Mouse (Mus musculus) kidney, embryonic 14.5 days (tissue): Measurements from ENCODE around the gene Ankrd33b. TPM values are rescaled to one million over a fixed set of nuclear protein-coding genes. Genes with fewer than 3 reads are reported as not detected.

Experiments
- ATAC-seq: fragments of 200-750 bp; cut with Nextera tagmentation; 2 replicates; pipeline ENCODE4 v1.8.0; 2017; ENCODE audit warnings: moderate number of reproducible peaks, mild to moderate bottlenecking, moderate TSS enrichment, moderate library complexity; ENCODE audit not compliant: low FRiP score, low TSS enrichment
- H3K27ac ChIP-seq: fragments of 300-500 bp; sonication (generic); 2 replicates; pipeline ENCODE4 v1.5.1; 2014; ENCODE audit warnings: low read depth, mild to moderate bottlenecking, low read length, moderate library complexity, mixed read lengths
- H3K27me3 ChIP-seq: fragments of 300-500 bp; sonication (generic); 2 replicates; pipeline ENCODE4 v1.6.1; 2014; ENCODE audit warnings: mild to moderate bottlenecking, low read length; ENCODE audit not compliant: control insufficient read depth, insufficient read depth
- H3K36me3 ChIP-seq: fragments of 300-500 bp; sonication (generic); 2 replicates; pipeline ENCODE4 v1.6.1; 2014; ENCODE audit warnings: low read length, mixed read lengths; ENCODE audit not compliant: control insufficient read depth, insufficient read depth
- H3K4me1 ChIP-seq: fragments of 300-500 bp; sonication (generic); 2 replicates; pipeline ENCODE4 v1.6.1; 2014; ENCODE audit warnings: low read length, mixed read lengths; ENCODE audit not compliant: control insufficient read depth, insufficient read depth
- H3K4me2 ChIP-seq: fragments of 300-500 bp; sonication (generic); replicated peaks from 2 replicates; pipeline ENCODE4 v1.6.1; 2014; ENCODE audit warnings: low read depth, mild to moderate bottlenecking, low read length
- H3K4me3 ChIP-seq: fragments of 300-500 bp; sonication (generic); 2 replicates; pipeline ENCODE4 v1.5.1; 2014; ENCODE audit warnings: mild to moderate bottlenecking, low read length
- H3K9ac ChIP-seq: fragments of 300-500 bp; sonication (generic); 2 replicates; pipeline ENCODE4 v1.6.1; 2014; ENCODE audit warnings: low read depth, mild to moderate bottlenecking, low read length, moderate library complexity
- H3K9me3 ChIP-seq: fragments of 300-500 bp; sonication (generic); 2 replicates; pipeline ENCODE4 v1.6.1; 2016; ENCODE audit warnings: low read length; ENCODE audit not compliant: control insufficient read depth
- WGBS: fragments of 180-500 bp; shearing (Covaris S2); extraction: QIAGEN DNeasy Blood & Tissue Kit; methylation state at CpG from one replicate; pipeline ENCODE4 v1.1.7; 2014; 5-methylcytosine and 5-hydroxymethylcytosine counted together
- polyA plus RNA-seq: library from polyadenylated mRNA; unstranded; fragments of >200 nt; fragmentation: Nextera tagmentation; extraction: Ambion mirVana; gene quantifications from 2 replicates; pipeline ENCODE4 v1.2.1, GENCODE M21; 2014

The Ankrd33b gene
- polyA plus RNA-seq, 1 experiment from 2014 or later, result 3.7 TPM

- Histone ChIP-seq H3K36me3 (no peaks in the 10 kb centered on the region), H3K9me3 (no peaks in the 10 kb centered on the region), H3K27me3 (peaks cover 22% of the 10 kb centered on the region), H3K4me1 (peaks cover 20% of the 10 kb centered on the region; the same call in 1 of the 2 replicates), H3K9ac (no peak overlapping the region), H3K4me3 (no peak overlapping the region), H3K27ac (no peak overlapping the region), H3K4me2 (no peak overlapping the region)
- ATAC-seq, result peak; percentile 58
- WGBS, result 17% methylated on average over 3 of the region's 3 CpGs
Measured at GRCm38 (mm10) chr15:31292627-31293026, 74.9 kb downstream of the Ankrd33b start.

GRCm38 (mm10) chr15:31285695-31286094 lies 81.8 kb downstream of the Ankrd33b start:
- no peaks in the 10 kb centered on the region for H3K9me3 ChIP-seq
- WGBS, result 71% methylated on average over 3 of the region's 3 CpGs
- no peak for ATAC-seq

GRCm38 (mm10) chr15:31284922-31285631 lies 82.4 kb downstream of the Ankrd33b start:
- ATAC-seq, result no peak
- Histone ChIP-seq H3K9ac (no peak overlapping the region), H3K4me2 (no peak overlapping the region), H3K36me3 (no peaks in the 10 kb centered on the region), H3K4me1 (0 out of 2 replicates have a peak, but pooled peaks cover 5% of the 10 kb centered on the region), H3K4me3 (no peak overlapping the region), H3K27ac (no peak overlapping the region), H3K27me3 (no peaks in the 10 kb centered on the region), H3K9me3 (no peaks in the 10 kb centered on the region)
- WGBS, result 69% methylated on average over 17 of the region's 17 CpGs

More at GRCm38 (mm10) chr15:31285695-31286094, 81.8 kb downstream of the Ankrd33b start:
- no peaks in the 10 kb centered on the region for H3K27me3 ChIP-seq
- no peak overlapping the region for H3K9ac ChIP-seq
- H3K27ac ChIP-seq, result no peak overlapping the region
- H3K36me3 ChIP-seq, result no peaks in the 10 kb centered on the region
- no peak overlapping the region for H3K4me3 ChIP-seq
- no peak overlapping the region for H3K4me2 ChIP-seq
- H3K4me1 ChIP-seq, result 0 out of 2 replicates have a peak, but pooled peaks cover 4% of the 10 kb centered on the region

DNA sequence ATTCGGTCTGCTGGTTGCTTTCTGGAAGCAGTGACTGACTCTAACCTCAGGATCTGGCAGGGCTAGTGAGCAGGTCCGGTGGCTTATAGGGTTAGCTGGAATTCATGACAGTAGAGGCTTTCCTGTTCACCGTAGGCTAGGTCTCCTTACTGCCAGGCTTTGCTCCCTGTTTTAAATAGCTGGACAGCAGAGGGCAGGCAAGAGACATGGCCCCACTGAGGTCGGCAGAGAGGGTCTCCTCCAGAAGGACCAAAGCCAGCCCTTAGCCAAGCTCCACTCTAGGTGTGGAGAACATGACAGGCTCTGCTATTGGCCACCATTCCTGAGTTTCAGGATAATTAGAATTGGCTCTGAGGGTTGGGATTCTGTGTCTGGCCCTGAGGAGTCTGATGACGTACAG lies 83.4 kb downstream of the Ankrd33b start:
- H3K36me3 ChIP-seq, result no peaks in the 10 kb centered on the region
- 0 out of 2 replicates have a peak, but pooled peaks have one; percentile 38 for ATAC-seq
- no peak overlapping the region for H3K9ac ChIP-seq
- H3K4me1 ChIP-seq, result 0 out of 2 replicates have a peak, but pooled peaks cover 14% of the 10 kb centered on the region
- H3K4me3 ChIP-seq, result no peak overlapping the region
- H3K9me3 ChIP-seq, result no peaks in the 10 kb centered on the region
- H3K4me2 ChIP-seq, result no peak overlapping the region
- no peaks in the 10 kb centered on the region for H3K27me3 ChIP-seq
- 72% methylated on average over 5 of the region's 5 CpGs for WGBS
- H3K27ac ChIP-seq, result no peak overlapping the region

GRCm38 (mm10) chr15:31282353-31282752 lies 85.2 kb downstream of the Ankrd33b start:
- no peak overlapping the region for H3K27ac ChIP-seq
- no peaks in the 10 kb centered on the region for H3K9me3 ChIP-seq
- no peak overlapping the region for H3K9ac ChIP-seq
- H3K4me2 ChIP-seq, result no peak overlapping the region
- 0 out of 2 replicates have a peak, but pooled peaks cover 16% of the 10 kb centered on the region for H3K4me1 ChIP-seq
- 77% methylated on average over 3 of the region's 3 CpGs for WGBS
- no peaks in the 10 kb centered on the region for H3K36me3 ChIP-seq
- ATAC-seq, result no peak
- no peaks in the 10 kb centered on the region for H3K27me3 ChIP-seq
- no peak overlapping the region for H3K4me3 ChIP-seq

DNA sequence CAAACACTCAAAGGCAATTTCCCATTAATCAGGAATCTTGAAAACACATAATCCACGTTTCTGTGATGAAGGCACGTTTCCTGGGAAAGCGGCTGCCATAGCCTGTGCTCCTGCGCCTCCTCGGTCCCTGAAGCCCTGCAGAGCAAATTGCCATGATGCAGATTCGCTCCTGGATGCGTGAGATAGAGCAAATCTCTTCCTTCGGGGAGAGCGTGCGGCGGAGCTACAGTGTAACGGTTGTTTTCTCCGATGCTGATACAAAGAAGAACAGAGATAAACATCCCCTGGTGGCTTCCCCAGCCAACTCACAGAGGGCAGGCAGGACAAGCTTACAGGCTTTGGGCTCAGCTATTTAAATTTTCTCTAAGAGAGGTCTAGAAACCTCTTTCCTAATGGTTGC lies 85.7 kb downstream of the Ankrd33b start:
- H3K27me3 ChIP-seq, result no peaks in the 10 kb centered on the region
- H3K36me3 ChIP-seq, result no peaks in the 10 kb centered on the region
- H3K9me3 ChIP-seq, result no peaks in the 10 kb centered on the region
- H3K9ac ChIP-seq, result no peak overlapping the region
- H3K27ac ChIP-seq, result no peak overlapping the region
- 79% methylated on average over 13 of the region's 13 CpGs for WGBS
- H3K4me3 ChIP-seq, result no peak overlapping the region
- no peak for ATAC-seq
- H3K4me2 ChIP-seq, result no peak overlapping the region
- 0 out of 2 replicates have a peak, but pooled peaks cover 16% of the 10 kb centered on the region for H3K4me1 ChIP-seq

DNA sequence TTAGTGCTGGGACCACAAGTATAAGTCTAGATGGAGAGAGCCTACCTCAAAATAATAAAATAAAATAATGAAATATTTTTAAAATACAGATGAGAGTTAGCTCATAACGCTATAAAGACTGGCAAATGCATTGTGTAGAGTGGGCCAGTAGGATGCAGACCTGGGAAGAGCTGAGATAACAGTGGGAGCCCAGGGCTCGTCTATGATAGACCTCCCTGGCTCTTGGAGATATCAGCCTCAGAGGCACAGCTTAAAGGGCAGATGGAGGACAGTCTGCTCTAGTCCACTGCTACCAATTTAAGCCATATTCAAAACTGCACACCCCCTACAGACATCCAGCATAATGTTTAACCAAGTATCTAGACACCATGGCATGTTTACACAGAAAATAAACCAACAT lies 86.8 kb downstream of the Ankrd33b start:
- WGBS, result 84% methylated on average over 2 of the region's 2 CpGs
- H3K9ac ChIP-seq, result no peak overlapping the region; the same call in 1 of the 2 replicates
- H3K27me3 ChIP-seq, result no peaks in the 10 kb centered on the region
- H3K36me3 ChIP-seq, result no peaks in the 10 kb centered on the region
- H3K9me3 ChIP-seq, result no peaks in the 10 kb centered on the region
- H3K4me2 ChIP-seq, result no peak overlapping the region
- H3K27ac ChIP-seq, result no peak overlapping the region
- no peak overlapping the region for H3K4me3 ChIP-seq
- H3K4me1 ChIP-seq, result 0 out of 2 replicates have a peak, but pooled peaks cover 16% of the 10 kb centered on the region
- no peak for ATAC-seq

- Histone ChIP-seq H3K27ac (no peak overlapping the region), H3K9me3 (no peaks in the 10 kb centered on the region), H3K4me3 (no peak overlapping the region), H3K36me3 (no peaks in the 10 kb centered on the region), H3K4me1 (0 out of 2 replicates have a peak, but pooled peaks cover 16% of the 10 kb centered on the region), H3K4me2 (no peak overlapping the region), H3K27me3 (no peaks in the 10 kb centered on the region), H3K9ac (no peak overlapping the region)
- 76% methylated on average over 5 of the region's 5 CpGs for WGBS
- ATAC-seq, result no peak
Measured at GRCm38 (mm10) chr15:31280059-31280458, 87.5 kb downstream of the Ankrd33b start.

DNA sequence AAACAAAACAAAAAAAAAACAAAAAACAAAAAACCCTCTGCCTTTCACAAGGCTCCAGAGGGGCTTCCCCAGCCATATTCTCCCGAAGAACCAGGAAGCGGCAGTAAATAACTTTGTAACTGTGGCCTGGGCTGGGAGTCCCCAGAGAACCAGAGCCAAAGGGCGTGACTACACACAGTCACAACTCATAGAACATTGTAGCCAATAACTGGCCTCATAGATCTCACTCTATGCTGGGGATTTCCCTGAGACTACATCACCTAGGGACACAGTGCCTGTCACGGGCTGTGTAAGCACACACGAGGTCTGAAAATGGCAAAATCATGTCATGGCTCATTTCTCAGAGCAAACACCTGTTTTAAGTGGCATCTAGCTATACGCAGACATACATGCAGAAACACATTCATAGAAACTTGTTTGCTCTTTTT lies 87.9 kb downstream of the Ankrd33b start:
- WGBS, result 35% methylated on average over 6 of the region's 6 CpGs
- peak; percentile 56; the same call in 1 of the 2 replicates for ATAC-seq
- Histone ChIP-seq H3K36me3 (peaks cover 4% of the 10 kb centered on the region; the same call in 1 of the 2 replicates), H3K4me3 (no peak overlapping the region), H3K4me2 (no peak overlapping the region), H3K27me3 (no peaks in the 10 kb centered on the region), H3K27ac (no peak overlapping the region), H3K9me3 (no peaks in the 10 kb centered on the region), H3K9ac (no peak overlapping the region), H3K4me1 (0 out of 2 replicates have a peak, but pooled peaks cover 16% of the 10 kb centered on the region)
